Mouse (Mus musculus): ENCODE data around the gene Ncln.

The Ncln gene

DNA sequence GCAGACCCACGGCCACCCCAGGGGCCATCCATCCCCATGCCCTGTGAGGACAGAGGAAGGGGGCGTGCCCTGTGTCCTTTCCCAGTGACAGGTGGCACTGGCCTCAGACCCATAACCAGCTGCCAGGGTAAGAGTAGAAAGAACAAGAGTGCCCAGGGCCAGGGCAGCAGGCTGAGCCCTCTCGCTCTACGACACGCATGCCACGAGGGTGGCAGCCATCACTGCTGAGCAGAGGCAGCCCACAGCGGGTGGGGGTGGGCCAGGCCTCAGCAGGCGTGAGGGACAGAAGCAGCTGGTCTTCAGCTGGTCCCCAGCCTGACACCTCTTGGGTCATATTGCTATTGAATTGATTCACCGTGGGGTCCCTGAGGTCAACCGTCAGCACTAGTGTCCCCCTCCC, 9.7 kb downstream of the Ncln start:
- no peak for DNase-seq

DNA sequence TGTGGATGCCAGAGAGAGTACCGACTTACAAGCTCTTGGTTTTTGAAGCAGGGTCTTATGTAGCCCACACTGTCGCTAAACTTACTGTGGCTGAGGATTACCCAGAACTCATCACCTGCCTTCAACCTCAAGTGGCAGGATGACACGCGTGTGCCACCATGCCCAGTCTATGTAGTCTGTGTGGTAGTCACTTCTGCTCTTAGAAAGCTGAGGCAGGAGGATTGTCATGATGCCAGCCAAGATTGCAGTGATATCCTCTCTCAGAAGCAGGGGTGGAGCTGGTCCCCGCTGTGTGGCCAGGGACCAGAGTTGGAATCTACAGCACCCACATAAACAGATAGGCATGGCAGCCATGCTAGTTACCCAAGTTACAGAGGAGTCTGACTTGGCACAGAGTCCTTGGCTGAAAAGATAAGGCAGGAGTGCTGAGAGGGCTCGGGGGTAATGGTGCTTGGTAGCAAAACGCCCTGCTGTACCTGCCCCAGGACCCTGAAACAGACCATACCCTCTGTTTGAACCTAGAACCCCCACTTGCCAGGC, 10.6 kb downstream of the Ncln start:
- no peak for DNase-seq

DNA sequence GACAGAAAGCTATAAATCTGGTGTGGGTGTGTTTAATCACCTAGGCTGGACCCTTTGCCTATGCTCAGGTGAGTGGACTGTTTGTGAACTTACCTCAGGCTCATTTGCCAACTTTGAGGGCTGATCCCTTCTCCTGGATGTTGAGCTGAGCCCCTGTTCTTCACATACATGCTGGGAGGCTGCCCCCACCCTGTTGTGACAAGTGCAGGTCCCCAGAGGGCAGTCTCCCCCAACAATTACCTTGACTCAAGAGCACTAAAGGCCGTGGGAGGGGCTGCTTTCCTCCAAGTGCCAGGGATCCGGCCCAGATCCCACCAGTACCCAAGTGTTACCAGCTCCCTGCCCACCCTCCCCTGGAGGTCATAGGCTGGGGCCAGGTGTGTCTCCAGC, 11.1 kb downstream of the Ncln start:
- no peak for DNase-seq

- DNase-seq: no peak
These were observed 11.6 kb downstream of the Ncln start for GRCm38 (mm10) chr10:81484441-81485059.

DNA sequence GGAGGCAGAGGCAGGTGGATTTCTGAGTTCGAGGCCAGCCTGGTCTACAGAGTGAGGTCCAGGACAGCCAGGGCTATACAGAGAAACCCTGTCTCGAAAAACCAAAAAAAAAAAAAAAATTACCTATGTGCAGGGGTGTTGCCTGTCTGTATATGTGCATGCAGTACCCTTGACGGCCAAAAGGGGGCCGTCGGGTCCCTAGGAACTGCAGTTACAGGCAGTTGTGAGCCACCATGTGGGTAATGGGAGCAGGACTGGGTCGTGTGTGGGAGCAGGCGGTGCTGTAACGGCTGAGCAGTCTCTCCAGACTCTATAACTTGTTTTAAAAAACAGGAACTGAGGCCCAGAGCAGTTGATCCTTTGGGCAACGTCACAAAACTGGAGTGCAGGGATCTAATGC, 12.2 kb downstream of the Ncln start:
- DNase-seq: no peak

DNA sequence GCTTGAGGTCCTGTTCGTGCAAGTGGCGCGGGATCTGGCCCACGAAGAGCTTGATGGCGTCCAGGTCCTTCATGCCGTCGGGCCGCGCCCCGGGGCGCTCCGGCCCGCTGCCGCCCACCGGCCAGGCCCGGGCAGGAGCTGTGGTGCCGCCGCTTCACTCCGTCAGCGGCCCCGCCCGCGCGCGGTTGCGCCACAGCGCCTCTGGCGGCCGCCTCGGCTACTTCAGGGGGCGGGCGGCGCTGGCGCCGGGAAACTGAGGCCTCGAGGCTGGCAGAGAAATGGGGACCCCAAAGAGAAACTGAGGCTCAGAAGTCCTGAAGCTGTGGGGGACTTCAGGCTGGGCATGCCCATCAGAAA, 13.7 kb downstream of the Ncln start, which contains the start of gene Celf5:
Celf5 (minus strand) TSS at position 177 of the 357 bp plus-strand sequence.
- DNase-seq: peak; percentile 80

GRCm38 (mm10) chr10:81481605-81482532, 14.3 kb downstream of the Ncln start:
- no peak for DNase-seq

- no peak for DNase-seq
These were observed 21.7 kb downstream of the Ncln start for GRCm38 (mm10) chr10:81474461-81474860.

DNA sequence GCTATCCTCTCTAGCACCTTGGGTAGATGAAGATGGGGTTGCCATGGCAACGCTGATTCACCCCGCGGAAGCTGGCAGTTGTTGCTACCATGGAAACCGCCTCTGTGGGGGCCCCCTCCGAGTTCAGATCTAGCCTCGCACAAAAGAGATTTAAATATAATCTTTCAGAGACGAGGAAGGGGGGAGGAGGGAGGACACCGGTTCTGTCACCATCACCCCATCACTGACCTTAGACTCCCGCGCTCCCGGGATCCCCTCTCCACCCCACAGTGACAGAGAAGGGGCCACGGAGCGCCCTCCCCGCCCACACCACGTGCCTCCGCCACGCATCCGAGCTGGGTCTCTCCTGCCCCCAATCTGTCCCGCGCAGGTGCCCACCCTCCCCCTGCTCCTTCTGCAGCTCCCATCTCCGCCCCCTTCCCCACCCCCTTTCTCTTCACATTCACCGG, 23.2 kb downstream of the Ncln start:
- DNase-seq: peak; percentile 56

DNA sequence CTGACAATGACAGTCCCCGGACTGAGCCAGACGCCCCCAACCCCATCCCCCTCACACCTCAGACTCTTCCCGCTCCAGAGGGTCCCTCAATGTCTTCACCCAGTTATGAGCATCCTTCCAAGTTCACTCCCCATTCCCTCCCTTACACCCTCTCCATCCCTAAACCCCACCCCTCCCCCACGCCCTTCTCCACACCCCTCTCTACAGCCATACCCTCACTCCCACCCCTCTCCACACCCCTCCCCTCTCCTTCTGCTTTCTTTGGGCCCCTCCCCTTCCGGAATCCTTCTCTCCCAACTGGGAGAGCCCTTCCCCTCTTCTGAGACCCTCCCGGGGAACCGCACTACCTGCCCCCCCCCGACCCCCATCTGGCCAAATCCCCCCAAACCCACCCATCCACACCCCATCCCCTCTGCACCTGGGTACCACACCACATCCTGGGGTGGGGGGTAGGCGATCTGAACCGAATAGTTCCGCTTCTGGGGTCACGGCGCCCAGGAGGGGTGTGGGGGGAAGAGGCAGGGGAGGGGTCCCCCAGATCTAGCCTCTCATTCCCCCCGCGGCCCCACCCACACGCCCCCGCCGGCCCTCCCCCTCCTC, 23.7 kb downstream of the Ncln start:
- no peak for DNase-seq

GRCm38 (mm10) chr10:81470454-81470853, 25.7 kb downstream of the Ncln start:
- no peak for DNase-seq

DNA sequence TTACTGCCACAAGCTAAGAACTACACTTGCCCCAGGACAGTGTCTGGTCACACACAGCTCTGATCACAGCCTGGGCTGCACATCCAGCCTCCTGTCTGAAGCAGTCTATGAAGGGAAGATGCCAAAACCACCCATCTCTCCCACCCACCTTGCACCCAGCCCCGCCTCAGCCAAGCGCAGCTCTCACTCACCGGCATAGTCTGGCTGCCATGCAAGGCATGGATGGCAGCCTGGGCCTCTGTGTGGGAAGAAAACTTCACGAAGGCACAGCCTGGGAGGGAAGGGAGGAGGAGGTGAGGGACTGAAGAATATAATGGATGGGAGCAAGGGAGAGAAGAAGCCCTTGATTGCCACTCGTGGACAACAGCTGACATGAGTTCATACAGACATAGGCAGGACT, 26.9 kb downstream of the Ncln start:
- DNase-seq: peak; percentile 10

- DNase-seq: peak; percentile 20
These were observed 28.4 kb downstream of the Ncln start for GRCm38 (mm10) chr10:81467670-81468235.

- DNase-seq: peak; percentile 15
These were observed 29.3 kb downstream of the Ncln start for GRCm38 (mm10) chr10:81466881-81467280.

DNA sequence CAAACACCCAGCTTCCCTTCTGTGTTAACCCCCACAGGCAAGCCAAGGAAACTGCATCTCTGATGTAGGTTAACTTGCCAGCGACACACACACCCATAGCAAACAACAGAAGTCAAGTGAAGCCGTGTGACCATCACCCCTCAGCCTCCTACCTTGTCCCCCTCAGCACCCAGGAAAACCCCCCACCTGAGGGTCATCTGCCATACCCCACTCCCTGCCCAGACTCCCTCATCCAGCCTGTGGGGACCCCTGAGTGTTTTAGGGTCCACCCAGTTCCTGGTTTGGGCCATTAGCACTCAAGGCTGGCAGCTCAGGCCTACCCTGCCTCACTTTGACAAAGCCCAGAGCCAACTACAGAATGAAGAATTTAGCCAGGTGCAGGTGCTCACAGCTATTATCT, 30.1 kb downstream of the Ncln start:
- DNase-seq: no peak

DNA sequence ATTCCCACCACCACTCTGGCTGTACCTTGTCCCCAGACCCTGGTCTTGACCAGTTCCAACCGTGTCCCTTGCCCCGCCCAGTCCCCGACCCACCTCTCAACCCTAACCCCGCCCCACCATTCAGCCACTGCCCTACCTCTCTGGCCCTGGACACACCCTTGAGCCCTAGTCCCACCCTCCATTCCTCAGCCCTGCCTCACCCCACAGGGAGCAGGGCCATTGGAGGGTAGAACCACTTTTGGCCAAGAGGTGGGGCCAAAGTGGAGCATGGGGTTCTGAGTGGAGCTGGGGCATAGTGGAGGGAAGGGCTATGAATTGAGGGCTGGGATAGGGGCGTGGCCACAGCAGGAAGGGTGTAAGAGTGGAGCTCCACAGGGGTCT, 30.9 kb downstream of the Ncln start:
- peak; percentile 5 for DNase-seq

GRCm38 (mm10) chr10:81464405-81465264, 31.6 kb downstream of the Ncln start:
- DNase-seq: no peak

DNA sequence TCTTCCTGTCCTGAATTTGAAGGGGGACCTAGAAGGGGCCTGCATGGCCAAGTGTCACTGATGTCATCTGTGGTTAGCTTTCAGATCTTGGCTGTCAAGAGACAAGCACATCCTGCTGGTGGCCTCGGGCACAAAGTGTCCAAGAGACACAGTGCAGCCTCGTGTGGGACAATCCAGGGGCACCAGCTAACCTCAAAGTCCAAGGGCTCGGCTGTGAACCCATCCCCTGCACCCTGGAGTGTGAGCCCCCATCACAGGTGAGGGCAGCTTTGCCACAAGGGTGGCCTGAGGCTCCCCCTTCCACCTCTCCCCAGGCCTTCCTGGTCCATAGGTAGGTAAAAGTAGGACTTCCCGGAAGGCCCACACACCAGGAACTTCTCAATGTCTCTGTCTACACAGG, 32.7 kb downstream of the Ncln start:
- DNase-seq: no peak

- DNase-seq: no peak
These were observed 33.3 kb downstream of the Ncln start for GRCm38 (mm10) chr10:81462917-81463316.

DNA sequence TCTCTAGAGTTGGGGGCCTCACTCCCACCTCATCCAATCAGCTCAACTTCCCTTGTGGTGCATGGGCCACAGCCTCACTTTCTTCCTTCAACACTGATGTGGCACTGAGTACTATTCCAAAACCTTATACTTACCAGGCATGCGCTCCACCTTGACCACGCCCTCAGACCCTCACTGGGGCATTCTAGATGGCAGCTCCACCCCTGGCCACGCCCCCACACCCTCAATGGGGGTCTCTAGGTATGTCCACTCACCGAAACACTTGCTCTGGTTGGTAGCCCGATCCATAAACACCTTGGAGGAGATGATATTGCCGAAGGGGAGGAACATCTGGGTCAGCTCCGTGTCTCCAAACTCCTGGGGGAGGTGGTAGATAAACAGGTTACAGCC, 33.8 kb downstream of the Ncln start:
- no peak for DNase-seq

- DNase-seq: no peak
These were observed 34.3 kb downstream of the Ncln start for GRCm38 (mm10) chr10:81461673-81462414.

- no peak for DNase-seq
These were observed 35.2 kb downstream of the Ncln start for GRCm38 (mm10) chr10:81460951-81461350.
